In genomic region chr8:111818556-111818955, GRCm38 (mm10) we compare ENCODE assay signal across 21 mouse cellular contexts. TPM values are rescaled to one million over a fixed set of nuclear protein-coding genes. Genes with fewer than 3 reads are reported as not detected.
A peak's percentile ranks its signal among the peaks of the same experiment; 100 is the strongest.
DNase-seq lines count a peak whose midpoint lies in the region; ATAC-seq and TF ChIP-seq lines count a peak whose summit lies in the region.
"Had no signal": no experiment of that assay in that cellular context is flagged by ENCODE, and none has a peak within 500 bp of the region (broad histone marks: within the 10 kb centered on the region; RNA-seq: fewer than 3 reads in every experiment).

No protein-coding gene starts in this region.

- no peaks in the 10 kb centered on the region for H3K27me3 ChIP-seq in heart, embryonic 13.5 days (replicated peaks)
- H3K27me3 ChIP-seq in kidney, postnatal 0 days (ENCODE audit: insufficient read depth, low read length) = no peaks in the 10 kb centered on the region
- peaks cover 2% of the 10 kb centered on the region; the same call in 1 of the 2 replicates for H3K27me3 ChIP-seq in spleen, adult 2 months (ENCODE audit: control insufficient read depth, insufficient read depth, low read length)
- H3K27me3 ChIP-seq in stomach, postnatal 0 days (ENCODE audit: control insufficient read depth, insufficient read depth, low read length) = no peaks in the 10 kb centered on the region
- H3K27me3 ChIP-seq: embryonic facial prominence, embryonic 12.5 days; hindbrain, embryonic 15.5 days; midbrain, embryonic 12.5 days; neural tube, embryonic 13.5 days had no signal

- no peak for TF ChIP-seq POLR2A in spleen, adult 2 months (IDR thresholded peaks at IDR 0.05; ENCODE audit: low read depth, low read length)

- no peak overlapping the region for H3K9ac ChIP-seq in heart, embryonic 13.5 days
- no peak overlapping the region for H3K9ac ChIP-seq in kidney, postnatal 0 days (ENCODE audit: low read depth, low read length)
- H3K9ac ChIP-seq in stomach, postnatal 0 days (ENCODE audit: low read length) = no peak overlapping the region
- H3K9ac ChIP-seq: embryonic facial prominence, embryonic 12.5 days; hindbrain, embryonic 15.5 days; liver, embryonic 14.5 days; midbrain, embryonic 12.5 days; neural tube, embryonic 13.5 days had no signal

- peaks cover 14% of the 10 kb centered on the region for H3K4me1 ChIP-seq in heart, embryonic 13.5 days
- 0 out of 2 replicates have a peak, but pooled peaks cover 4% of the 10 kb centered on the region for H3K4me1 ChIP-seq in kidney, postnatal 0 days (replicated peaks; ENCODE audit: insufficient read depth, low read length)
- peaks cover 7% of the 10 kb centered on the region; the same call in 1 of the 2 replicates for H3K4me1 ChIP-seq in spleen, adult 2 months (ENCODE audit: control insufficient read depth, insufficient read depth, insufficient read length)
- H3K4me1 ChIP-seq in stomach, postnatal 0 days (replicated peaks; ENCODE audit: control insufficient read depth, insufficient read depth) = no peaks in the 10 kb centered on the region
- H3K4me1 ChIP-seq: embryonic facial prominence, embryonic 12.5 days; forebrain, embryonic 10.5 days; hindbrain, embryonic 15.5 days; midbrain, embryonic 12.5 days; neural tube, embryonic 13.5 days had no signal

- peak overlapping the region; percentile 56; the same call in 1 of the 2 replicates for H3K27ac ChIP-seq in heart, embryonic 13.5 days (replicated peaks)
- 0 out of 2 replicates have a peak overlapping the region, but pooled peaks have one; percentile 47 for H3K27ac ChIP-seq in kidney, postnatal 0 days
- peak overlapping the region; percentile 36; the same call in 1 of the 2 replicates for H3K27ac ChIP-seq in spleen, adult 2 months (ENCODE audit: insufficient read depth, low read length)
- H3K27ac ChIP-seq in stomach, postnatal 0 days (replicated peaks) = peak overlapping the region; percentile 31; the same call in 1 of the 2 replicates
- H3K27ac ChIP-seq: embryonic facial prominence, embryonic 12.5 days; forebrain, embryonic 10.5 days; hindbrain, embryonic 15.5 days; liver, embryonic 14.5 days; midbrain, embryonic 12.5 days; neural tube, embryonic 13.5 days had no signal

- no peak overlapping the region for H3K4me3 ChIP-seq in heart, embryonic 13.5 days
- H3K4me3 ChIP-seq in kidney, postnatal 0 days (replicated peaks; ENCODE audit: low read depth, low read length) = no peak overlapping the region
- no peak overlapping the region for H3K4me3 ChIP-seq in spleen, adult 2 months (ENCODE audit: extremely low read depth, insufficient read depth, insufficient read length)
- no peak overlapping the region for H3K4me3 ChIP-seq in stomach, postnatal 0 days (ENCODE audit: low read depth, low read length)
- H3K4me3 ChIP-seq: embryonic facial prominence, embryonic 12.5 days; forebrain, embryonic 10.5 days; hindbrain, embryonic 15.5 days; midbrain, embryonic 12.5 days; neural tube, embryonic 13.5 days had no signal

- H3K9me3 ChIP-seq in heart, embryonic 13.5 days = no peaks in the 10 kb centered on the region
- H3K9me3 ChIP-seq in kidney, postnatal 0 days (replicated peaks; ENCODE audit: low read length) = no peaks in the 10 kb centered on the region
- H3K9me3 ChIP-seq in stomach, postnatal 0 days (ENCODE audit: control insufficient read depth, low read length) = no peaks in the 10 kb centered on the region
- H3K9me3 ChIP-seq: embryonic facial prominence, embryonic 12.5 days; forebrain, embryonic 10.5 days; hindbrain, embryonic 15.5 days; midbrain, embryonic 12.5 days; neural tube, embryonic 13.5 days had no signal

- 89% methylated on average over 3 of the region's 3 CpGs for WGBS in heart, embryonic 13.5 days
- WGBS in kidney, postnatal 0 days = 90% methylated on average over 3 of the region's 3 CpGs
- WGBS in spleen, adult 2 months = 94% methylated on average over 3 of the region's 3 CpGs
- WGBS in stomach, postnatal 0 days = 82% methylated on average over 3 of the region's 3 CpGs

- TF ChIP-seq CTCF in kidney, postnatal 0 days (IDR thresholded peaks at IDR 0.05; ENCODE audit: low read depth) = no peak
- no peak for TF ChIP-seq CTCF in spleen, adult 2 months (IDR thresholded peaks at IDR 0.05; ENCODE audit: extremely low read depth, insufficient read depth, insufficient read length, insufficient replicate concordance)
- TF ChIP-seq CTCF in stomach, postnatal 0 days (IDR thresholded peaks at IDR 0.05; ENCODE audit: low read depth) = no peak

- TF ChIP-seq EP300 in stomach, postnatal 0 days (optimal IDR thresholded peaks at IDR 0.05) = peak; percentile 83

- DNase-seq in heart, postnatal 14 days = no peak
- no peak for DNase-seq in kidney, postnatal 0 days (ENCODE audit: low spot score)
- no peak for DNase-seq in kidney, postnatal 10 days
- no peak for DNase-seq in spleen, adult 2 months (ENCODE audit: low read depth in 1 of 2, low spot score in 2 of 2)
- DNase-seq in spleen, postnatal 14 days (ENCODE audit: low spot score in 2 of 2) = no peak
- no peak for DNase-seq in stomach, postnatal 0 days (ENCODE audit: low spot score)
- DNase-seq: adrenal gland, postnatal 10 days; cerebellum, adult 2 months; gastrocnemius, postnatal 10 days; kidney, adult 11 months; layer of hippocampus, postnatal 36 days; spleen, adult 18-20 months; thymus, postnatal 25 days had no signal

- ATAC-seq in heart, embryonic 13.5 days (ENCODE audit: extremely low read depth, insufficient number of reproducible peaks, low FRiP score, low TSS enrichment) = no peak
- ATAC-seq in kidney, postnatal 0 days (replicated peaks; ENCODE audit: low FRiP score, low read depth) = no peak
- no peak; the same call in 1 of the 2 replicates for ATAC-seq in stomach, postnatal 0 days (ENCODE audit: low FRiP score, low TSS enrichment)

- intact Hi-C loops in heart, postnatal 14 days (cut with DNase I) = no loop called here

- H3K36me3 ChIP-seq in heart, embryonic 13.5 days = peaks cover 61% of the 10 kb centered on the region
- peaks cover 12% of the 10 kb centered on the region for H3K36me3 ChIP-seq in kidney, postnatal 0 days (ENCODE audit: insufficient read depth, low read length)
- H3K36me3 ChIP-seq in spleen, adult 2 months (ENCODE audit: control insufficient read depth, insufficient read depth, low read length) = 0 out of 2 replicates have a peak, but pooled peaks cover 3% of the 10 kb centered on the region
- peaks cover 3% of the 10 kb centered on the region; the same call in 1 of the 2 replicates for H3K36me3 ChIP-seq in stomach, postnatal 0 days (ENCODE audit: control insufficient read depth, insufficient read depth, low read length)

- no peak overlapping the region for H3K4me2 ChIP-seq in heart, embryonic 13.5 days
- H3K4me2 ChIP-seq in kidney, postnatal 0 days (ENCODE audit: low read length) = no peak overlapping the region
- H3K4me2 ChIP-seq in stomach, postnatal 0 days (replicated peaks; ENCODE audit: low read depth) = no peak overlapping the region
- H3K4me2 ChIP-seq: embryonic facial prominence, embryonic 12.5 days; heart, embryonic 11.5 days; hindbrain, embryonic 15.5 days; midbrain, embryonic 12.5 days; neural tube, embryonic 13.5 days had no signal

RNA-seq across cellular contexts. Expression of gene Cfdp1, which starts 35.5 kb away (rescaled TPM):
- polyA plus RNA-seq in heart, embryonic 13.5 days (2015; fragmentation: Nextera tagmentation; extraction: Ambion mirVana) = 132 and 142 TPM in 2 replicates
- total RNA-seq in heart, postnatal 14 days (2021) = 10 to 100 TPM; 32.1 to 36.4 TPM
- 180 and 183 TPM in 2 replicates for polyA plus RNA-seq in kidney, postnatal 0 days (2015; fragmentation: Nextera tagmentation; extraction: Ambion mirVana)
- polyA plus RNA-seq in spleen, adult 2 months (2012; rRNA removed) = 2.0 and 2.4 TPM in 2 replicates
- 98.6 and 101 TPM in 2 replicates for polyA plus RNA-seq in stomach, postnatal 0 days (2015; fragmentation: Nextera tagmentation; extraction: Ambion mirVana)

RNA-seq across cellular contexts. Expression of gene Tmem170, which starts 58.0 kb away (rescaled TPM):
- 3.4 and 3.8 TPM in 2 replicates for polyA plus RNA-seq in heart, embryonic 13.5 days (2015; fragmentation: Nextera tagmentation; extraction: Ambion mirVana)
- 1 to 10 TPM; 2.6 to 3.1 TPM for total RNA-seq in heart, postnatal 14 days (2021)
- 15.1 and 15.8 TPM in 2 replicates for polyA plus RNA-seq in kidney, postnatal 0 days (2015; fragmentation: Nextera tagmentation; extraction: Ambion mirVana)
- polyA plus RNA-seq in spleen, adult 2 months (2012; rRNA removed) = 1.2 and 1.6 TPM in 2 replicates
- 9.9 and 10.1 TPM in 2 replicates for polyA plus RNA-seq in stomach, postnatal 0 days (2015; fragmentation: Nextera tagmentation; extraction: Ambion mirVana)

Comparison
In these comparisons a context has a peak if more than half of its experiments do, and no peak if none do; other contexts are left out.
1. RNA of gene Cfdp1, which starts 35.5 kb away (polyA plus RNA-seq): 180 to 183 TPM in kidney, postnatal 0 days, 132 to 142 TPM in heart, embryonic 13.5 days and 98.6 to 101 TPM in stomach, postnatal 0 days; 2.0 to 2.4 TPM in spleen, adult 2 months; every median in the first group is over 10 times any median in the second.
2. Peak in every context shown above with its lines, with median percentiles within 50 percentile points of each other: H3K27ac ChIP-seq.